Mouse (Mus musculus): ENCODE results near the gene Jaml. TPM values are rescaled to one million over a fixed set of nuclear protein-coding genes. Genes with fewer than 3 reads are reported as not detected.
"Not testable (repeated sequence)": the region's sequence is repeated elsewhere in the genome, so short reads cannot be mapped to it uniquely, and the experiment has no call there.

Gene Jaml
- 0.16 and 0.40 TPM in 2 replicates for total RNA-seq (2012; rRNA removed)

DNA sequence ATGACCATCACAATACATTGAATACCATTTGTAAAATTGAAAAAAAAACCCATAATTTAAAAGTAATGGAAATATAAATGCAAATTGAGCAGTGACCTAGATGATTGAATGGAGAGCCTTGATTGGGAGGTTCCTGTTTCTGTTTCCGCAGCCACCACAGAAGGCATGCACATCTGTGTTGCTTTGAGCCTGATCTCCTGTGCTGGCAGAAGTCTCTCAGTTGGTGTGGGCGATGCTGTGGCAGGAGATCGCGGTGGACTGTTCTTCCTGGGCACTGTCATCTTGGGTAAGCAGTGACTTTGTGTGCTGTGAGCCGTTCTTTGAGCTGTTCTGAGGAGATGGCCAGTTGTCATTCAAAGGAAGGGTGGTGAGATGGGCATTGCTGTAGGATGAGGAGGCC, at the start of gene Jaml:
Gene Jaml, plus strand, starts transcription at position 173 of the 400 bp plus-strand sequence.
- Histone ChIP-seq H3K4me1 (ENCODE audit: control insufficient read depth in 2 of 2, insufficient read depth in 2 of 2, low read length in 2 of 2, poor library complexity in 1 of 2) (no peaks in the 10 kb centered on the region), H3K4me3 (ENCODE audit: insufficient read depth in 1 of 2, low read depth in 1 of 2, low read length in 2 of 2, poor library complexity in 1 of 2, severe bottlenecking in 1 of 2) (no peak within 1 kb of the TSS), H3K36me3 (ENCODE audit: control insufficient read depth, insufficient read depth, low read length, poor library complexity, severe bottlenecking) (no peaks in the 10 kb centered on the region), H3K9ac (ENCODE audit: insufficient read depth, low read depth, low read length, poor library complexity, severe bottlenecking) (no peak within 1 kb of the TSS), H3K27ac (ENCODE audit: insufficient read depth, low read depth, low read length, poor library complexity, severe bottlenecking) (no peak within 1 kb of the TSS), H3K9me3 (ENCODE audit: control insufficient read depth, insufficient read depth, low read depth, low read length) (no peaks in the 10 kb centered on the region)
- no peak for DNase-seq (ENCODE audit: low read depth, low spot score)
- TF ChIP-seq ZNF384 (IDR thresholded peaks at IDR 0.05; ENCODE audit: low read depth, low read length) (no peak), ZC3H11A (IDR thresholded peaks at IDR 0.05; ENCODE audit: borderline replicate concordance, low read depth, low read length) (no peak), MAFK (IDR thresholded peaks at IDR 0.05; ENCODE audit: insufficient read depth, low read depth, low read length) (no peak), CHD2 (IDR thresholded peaks at IDR 0.05; ENCODE audit: low read depth, low read length) (no peak)
- in situ Hi-C loops (cut with MboI; ENCODE audit: low sequenced_read_pairs in 2 of 2, unreplicated experiment in 2 of 2), result no loop called here

DNA sequence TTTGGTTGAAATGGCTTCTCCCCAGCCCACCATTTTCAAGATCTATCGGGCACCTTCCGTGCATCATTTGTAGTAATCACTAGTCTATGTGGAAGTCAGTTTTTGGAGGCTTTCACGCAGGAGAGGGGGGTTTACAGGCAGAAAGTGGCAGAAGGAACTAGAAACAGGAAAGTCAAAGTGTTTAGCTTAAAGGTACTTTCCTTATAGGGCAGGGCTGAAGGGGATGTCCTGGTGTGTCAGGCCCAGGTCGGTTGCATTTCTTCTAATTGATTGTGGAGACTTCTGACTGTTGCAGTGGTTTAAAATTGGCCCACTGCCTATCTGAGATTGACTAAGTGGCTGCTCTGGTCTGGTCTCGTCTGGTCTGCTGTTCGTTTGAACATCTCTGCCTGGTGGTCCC, 48.6 kb upstream of the Jaml start:
- H3K27ac ChIP-seq (ENCODE audit: insufficient read depth, low read depth, low read length, poor library complexity, severe bottlenecking), result no peak overlapping the region
- no peak overlapping the region for H3K4me3 ChIP-seq (ENCODE audit: insufficient read depth in 1 of 2, low read depth in 1 of 2, low read length in 2 of 2, poor library complexity in 1 of 2, severe bottlenecking in 1 of 2)
- DNase-seq (ENCODE audit: low read depth, low spot score), result no peak
- no peaks in the 10 kb centered on the region for H3K4me1 ChIP-seq (ENCODE audit: control insufficient read depth in 2 of 2, insufficient read depth in 2 of 2, low read length in 2 of 2, poor library complexity in 1 of 2)
- TF ChIP-seq ZC3H11A (IDR thresholded peaks at IDR 0.05; ENCODE audit: borderline replicate concordance, low read depth, low read length), result no peak
- no peak for TF ChIP-seq ZNF384 (IDR thresholded peaks at IDR 0.05; ENCODE audit: low read depth, low read length)
- no peak for TF ChIP-seq MAFK (IDR thresholded peaks at IDR 0.05; ENCODE audit: insufficient read depth, low read depth, low read length)
- TF ChIP-seq HCFC1 (IDR thresholded peaks at IDR 0.05; ENCODE audit: borderline replicate concordance, insufficient read depth, low read length), result no peak
- no peaks in the 10 kb centered on the region for H3K36me3 ChIP-seq (ENCODE audit: control insufficient read depth, insufficient read depth, low read length, poor library complexity, severe bottlenecking)
- no peaks in the 10 kb centered on the region for H3K9me3 ChIP-seq (ENCODE audit: control insufficient read depth, insufficient read depth, low read depth, low read length)
- in situ Hi-C loops (cut with MboI; ENCODE audit: low sequenced_read_pairs in 2 of 2, unreplicated experiment in 2 of 2), result no loop called here
- H3K9ac ChIP-seq (ENCODE audit: insufficient read depth, low read depth, low read length, poor library complexity, severe bottlenecking), result no peak overlapping the region

DNA sequence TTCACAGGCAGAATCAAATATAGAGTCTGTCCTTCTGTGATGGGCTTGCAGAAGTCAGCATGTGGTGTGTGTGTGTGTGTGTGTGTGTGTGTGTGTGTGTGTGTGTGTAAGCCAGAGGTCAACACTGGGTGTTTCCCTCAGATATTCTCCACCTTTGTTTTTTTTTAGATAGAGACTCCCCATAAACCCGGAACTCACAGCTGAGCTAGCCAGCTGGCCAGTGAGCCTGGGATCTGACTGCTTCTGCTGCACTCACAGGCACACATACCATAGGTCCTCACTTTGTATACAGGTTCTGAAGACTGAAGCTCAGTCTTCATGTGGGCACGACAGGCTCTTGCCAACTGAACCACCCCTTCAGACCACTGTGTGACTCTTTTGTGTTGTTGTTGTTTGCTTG, 46.7 kb upstream of the Jaml start:
- no peak for TF ChIP-seq ZC3H11A (IDR thresholded peaks at IDR 0.05; ENCODE audit: borderline replicate concordance, low read depth, low read length)
- TF ChIP-seq CHD2 (IDR thresholded peaks at IDR 0.05; ENCODE audit: low read depth, low read length), result no peak
- no peak for TF ChIP-seq ZNF384 (IDR thresholded peaks at IDR 0.05; ENCODE audit: low read depth, low read length)
- no peak for TF ChIP-seq HCFC1 (IDR thresholded peaks at IDR 0.05; ENCODE audit: borderline replicate concordance, insufficient read depth, low read length)
- TF ChIP-seq MAFK (IDR thresholded peaks at IDR 0.05; ENCODE audit: insufficient read depth, low read depth, low read length), result no peak
- no peak overlapping the region for H3K9ac ChIP-seq (ENCODE audit: insufficient read depth, low read depth, low read length, poor library complexity, severe bottlenecking)
- H3K27ac ChIP-seq (ENCODE audit: insufficient read depth, low read depth, low read length, poor library complexity, severe bottlenecking), result no peak overlapping the region
- H3K4me3 ChIP-seq (ENCODE audit: insufficient read depth in 1 of 2, low read depth in 1 of 2, low read length in 2 of 2, poor library complexity in 1 of 2, severe bottlenecking in 1 of 2), result no peak overlapping the region
- in situ Hi-C loops (cut with MboI; ENCODE audit: low sequenced_read_pairs in 2 of 2, unreplicated experiment in 2 of 2), result no loop called here
- no peaks in the 10 kb centered on the region for H3K9me3 ChIP-seq (ENCODE audit: control insufficient read depth, insufficient read depth, low read depth, low read length)
- H3K36me3 ChIP-seq (ENCODE audit: control insufficient read depth, insufficient read depth, low read length, poor library complexity, severe bottlenecking), result no peaks in the 10 kb centered on the region
- H3K4me1 ChIP-seq (ENCODE audit: control insufficient read depth in 2 of 2, insufficient read depth in 2 of 2, low read length in 2 of 2, poor library complexity in 1 of 2), result no peaks in the 10 kb centered on the region
- DNase-seq (ENCODE audit: low read depth, low spot score), result no peak

DNA sequence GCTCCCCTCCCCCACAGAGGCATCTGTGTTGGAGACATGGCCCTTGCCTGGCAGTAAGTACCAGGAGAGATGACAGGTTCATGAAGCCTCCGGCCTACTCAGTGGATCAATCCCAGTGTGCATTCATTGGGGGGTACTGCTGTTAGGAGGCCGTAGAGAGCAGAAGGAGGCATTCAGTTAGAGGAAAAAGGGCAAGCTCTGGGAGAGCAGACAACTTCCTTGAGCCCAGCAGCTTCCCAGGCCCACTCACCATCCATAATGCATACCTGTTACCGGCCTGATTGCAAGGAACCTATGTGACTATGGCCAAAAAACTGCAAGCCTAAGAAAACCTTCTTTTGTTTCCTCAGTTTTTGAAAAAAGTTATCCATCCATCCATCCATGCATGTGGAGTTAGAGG, 44.5 kb upstream of the Jaml start:
- TF ChIP-seq MAFK (IDR thresholded peaks at IDR 0.05; ENCODE audit: insufficient read depth, low read depth, low read length) (no peak), ZC3H11A (IDR thresholded peaks at IDR 0.05; ENCODE audit: borderline replicate concordance, low read depth, low read length) (no peak), HCFC1 (IDR thresholded peaks at IDR 0.05; ENCODE audit: borderline replicate concordance, insufficient read depth, low read length) (no peak), ZNF384 (IDR thresholded peaks at IDR 0.05; ENCODE audit: low read depth, low read length) (no peak), CHD2 (IDR thresholded peaks at IDR 0.05; ENCODE audit: low read depth, low read length) (no peak)
- in situ Hi-C loops (cut with MboI; ENCODE audit: low sequenced_read_pairs in 2 of 2, unreplicated experiment in 2 of 2), result no loop called here
- no peak for DNase-seq (ENCODE audit: low read depth, low spot score)

DNA sequence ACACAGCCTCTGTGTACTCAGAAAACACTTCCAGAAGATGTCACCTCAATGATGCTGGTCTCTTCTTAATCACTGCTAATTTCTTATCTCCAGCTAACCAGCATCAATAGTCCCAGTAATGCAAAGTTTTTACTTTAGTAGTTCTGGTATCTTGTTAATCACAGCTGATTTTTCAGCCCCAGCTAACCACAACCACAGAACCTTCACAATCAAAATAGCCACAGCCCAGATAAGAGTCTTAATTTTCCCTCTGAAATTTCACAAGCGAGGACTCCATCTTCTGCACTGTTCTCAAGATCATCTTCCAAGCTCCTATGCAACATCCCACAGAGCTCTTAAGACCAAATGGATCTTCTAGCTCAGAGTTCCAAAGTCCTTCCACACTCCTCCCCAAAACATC, 41.2 kb upstream of the Jaml start:
- H3K9me3 ChIP-seq (ENCODE audit: control insufficient read depth, insufficient read depth, low read depth, low read length); H3K9ac ChIP-seq (ENCODE audit: insufficient read depth, low read depth, low read length, poor library complexity, severe bottlenecking); H3K4me3 ChIP-seq (ENCODE audit: insufficient read depth in 1 of 2, low read depth in 1 of 2, low read length in 2 of 2, poor library complexity in 1 of 2, severe bottlenecking in 1 of 2); H3K4me1 ChIP-seq (ENCODE audit: control insufficient read depth in 2 of 2, insufficient read depth in 2 of 2, low read length in 2 of 2, poor library complexity in 1 of 2); H3K27ac ChIP-seq (ENCODE audit: insufficient read depth, low read depth, low read length, poor library complexity, severe bottlenecking); DNase-seq (ENCODE audit: low read depth, low spot score); H3K36me3 ChIP-seq (ENCODE audit: control insufficient read depth, insufficient read depth, low read length, poor library complexity, severe bottlenecking); in situ Hi-C loops (cut with MboI; ENCODE audit: low sequenced_read_pairs in 2 of 2, unreplicated experiment in 2 of 2): not testable (repeated sequence)

More for the DNA sequence above, 44.5 kb upstream of the Jaml start:
- Histone ChIP-seq H3K27ac (ENCODE audit: insufficient read depth, low read depth, low read length, poor library complexity, severe bottlenecking) (no peak overlapping the region), H3K4me3 (ENCODE audit: insufficient read depth in 1 of 2, low read depth in 1 of 2, low read length in 2 of 2, poor library complexity in 1 of 2, severe bottlenecking in 1 of 2) (no peak overlapping the region), H3K36me3 (ENCODE audit: control insufficient read depth, insufficient read depth, low read length, poor library complexity, severe bottlenecking) (no peaks in the 10 kb centered on the region), H3K9me3 (ENCODE audit: control insufficient read depth, insufficient read depth, low read depth, low read length) (no peaks in the 10 kb centered on the region), H3K9ac (ENCODE audit: insufficient read depth, low read depth, low read length, poor library complexity, severe bottlenecking) (no peak overlapping the region), H3K4me1 (ENCODE audit: control insufficient read depth in 2 of 2, insufficient read depth in 2 of 2, low read length in 2 of 2, poor library complexity in 1 of 2) (no peaks in the 10 kb centered on the region)
